Mouse (Mus musculus) layer of hippocampus, postnatal 10 days (tissue): ENCODE measurements around the gene Muc3. TPM values are rescaled to one million over a fixed set of nuclear protein-coding genes. Genes with fewer than 3 reads are reported as not detected.
A peak's percentile ranks its signal among the peaks of the same experiment; 100 is the strongest.
"Not testable (repeated sequence)": the region's sequence is repeated elsewhere in the genome, so short reads cannot be mapped to it uniquely, and the experiment has no call there.

ENCODE experiments used
- DNase-seq, 2 experiments: peaks; one replicate each; pipeline ENCODE4 v3.0.0; 2021; ENCODE audit warnings: low spot score in 2 of 2
- long read RNA-seq: library from polyadenylated mRNA; stranded (forward); transcript quantifications from one replicate; pipeline ENCODE4 v2.0.0, GENCODE M21; 2023
- total RNA-seq, 2 experiments: library from RNA; stranded (reverse); gene quantifications; 2 replicates each; pipeline ENCODE4 v1.2.3; 2021

Muc3 gene
- not detected for total RNA-seq
- long read RNA-seq = 0 reads

- not testable (repeated sequence) for DNase-seq
These were observed at the start of gene Muc3 for GRCm38 (mm10) chr5:137149272-137149882. Gene Muc3, minus strand, starts transcription at chr5:137149322.

- DNase-seq = no peak
These were observed 45.5 kb upstream of the Muc3 start for GRCm38 (mm10) chr5:137194488-137195120.

- DNase-seq = no peak
These were observed 44.3 kb upstream of the Muc3 start for GRCm38 (mm10) chr5:137193279-137193952.

- DNase-seq = no peak
These were observed 40.2 kb upstream of the Muc3 start for GRCm38 (mm10) chr5:137189326-137189725.

DNA sequence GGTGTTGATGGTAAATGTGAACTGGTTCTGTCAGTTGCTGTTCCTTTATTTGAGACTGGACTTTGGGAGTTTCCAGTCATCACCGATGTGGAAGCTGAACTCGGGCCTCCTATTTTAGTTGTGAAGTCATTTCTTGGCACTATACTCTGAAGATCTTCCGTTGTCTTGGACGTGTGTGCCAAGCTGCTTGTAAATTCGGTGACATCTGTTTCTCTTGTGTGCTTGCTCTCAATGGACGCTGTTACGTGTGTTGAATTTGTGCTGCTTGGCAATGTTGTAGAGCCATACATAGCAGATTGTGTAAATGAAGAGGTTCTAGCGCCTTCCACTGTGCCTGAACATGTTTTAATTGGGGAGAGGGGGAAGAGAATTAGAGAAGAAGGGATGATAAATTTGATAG lies 36.2 kb upstream of the Muc3 start:
- no peak for DNase-seq

DNA sequence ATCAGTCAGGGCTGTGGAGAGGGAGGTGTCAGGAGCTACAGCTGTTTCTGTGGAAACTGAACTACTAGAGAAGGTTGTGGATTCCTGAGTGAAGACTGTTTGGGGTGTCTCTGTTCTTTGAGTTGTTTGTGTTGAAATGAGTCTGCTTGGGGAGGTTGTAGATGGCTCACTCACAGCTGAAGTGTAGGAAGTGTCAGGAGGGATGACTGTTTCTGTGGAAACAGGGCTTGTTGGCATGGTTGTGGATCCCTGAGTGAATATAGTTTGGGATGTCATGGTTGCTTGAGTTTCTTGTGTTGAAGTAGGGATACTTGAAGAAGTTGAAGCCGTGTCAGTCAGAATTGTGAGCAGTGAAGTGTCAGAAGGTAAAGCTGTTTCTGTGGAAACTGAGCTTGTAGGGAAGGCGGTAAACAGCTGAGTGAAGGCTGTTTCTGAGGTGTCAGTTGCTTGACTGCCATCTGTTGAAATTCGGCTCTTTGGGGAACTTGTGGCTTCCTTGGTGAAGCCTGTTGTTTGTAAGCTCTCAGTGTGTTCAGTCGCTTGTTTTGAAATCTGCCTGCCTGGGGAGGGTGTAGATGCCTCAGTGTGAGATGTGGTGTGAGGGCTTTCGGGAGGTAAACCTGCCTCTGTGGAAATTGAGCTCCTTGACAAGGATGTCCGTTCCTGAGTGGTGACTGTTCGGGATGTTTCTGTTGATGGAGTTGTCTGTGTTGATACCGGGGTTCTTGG lies 30.7 kb upstream of the Muc3 start:
- no peak for DNase-seq

DNA sequence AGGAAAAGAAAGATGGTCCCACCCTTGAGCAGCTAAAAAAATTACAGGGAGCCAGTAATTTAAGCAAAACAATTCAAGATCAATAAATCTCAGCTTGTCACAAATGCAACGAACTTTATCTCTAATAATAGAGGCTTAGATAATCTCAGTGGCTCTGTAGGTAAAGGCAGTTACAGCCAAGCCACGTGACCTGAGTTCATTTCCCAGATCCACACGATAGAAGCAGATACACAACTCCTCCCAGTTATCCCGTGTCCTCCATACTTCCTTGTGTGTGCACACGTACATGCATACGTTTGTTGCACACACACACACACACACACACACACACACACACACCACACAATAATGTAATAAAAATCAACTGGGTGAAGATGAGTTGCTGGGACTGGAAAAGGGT lies 24.8 kb upstream of the Muc3 start:
- DNase-seq = no peak

- DNase-seq = no peak
These were observed 23.5 kb upstream of the Muc3 start for GRCm38 (mm10) chr5:137172591-137172990.

DNA sequence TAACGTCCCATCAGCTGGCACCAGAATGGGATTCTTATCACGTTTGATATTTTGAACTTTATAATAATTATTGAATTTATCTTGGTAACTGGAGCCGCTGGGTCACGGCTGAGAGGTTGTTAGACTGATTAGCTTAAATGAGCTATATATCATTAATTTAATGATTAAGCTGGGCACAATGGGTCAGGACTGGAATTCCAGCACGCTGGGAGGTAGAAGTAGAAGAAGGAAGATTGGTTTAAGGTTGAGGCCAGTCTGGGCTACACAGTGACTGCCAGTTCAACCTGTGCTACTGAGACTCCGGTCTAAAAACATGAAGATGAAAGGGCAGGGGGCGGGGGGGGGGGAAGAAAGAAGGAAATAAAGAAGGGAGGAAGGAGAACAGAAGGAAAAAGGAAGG lies 22.4 kb upstream of the Muc3 start:
- no peak for DNase-seq

DNA sequence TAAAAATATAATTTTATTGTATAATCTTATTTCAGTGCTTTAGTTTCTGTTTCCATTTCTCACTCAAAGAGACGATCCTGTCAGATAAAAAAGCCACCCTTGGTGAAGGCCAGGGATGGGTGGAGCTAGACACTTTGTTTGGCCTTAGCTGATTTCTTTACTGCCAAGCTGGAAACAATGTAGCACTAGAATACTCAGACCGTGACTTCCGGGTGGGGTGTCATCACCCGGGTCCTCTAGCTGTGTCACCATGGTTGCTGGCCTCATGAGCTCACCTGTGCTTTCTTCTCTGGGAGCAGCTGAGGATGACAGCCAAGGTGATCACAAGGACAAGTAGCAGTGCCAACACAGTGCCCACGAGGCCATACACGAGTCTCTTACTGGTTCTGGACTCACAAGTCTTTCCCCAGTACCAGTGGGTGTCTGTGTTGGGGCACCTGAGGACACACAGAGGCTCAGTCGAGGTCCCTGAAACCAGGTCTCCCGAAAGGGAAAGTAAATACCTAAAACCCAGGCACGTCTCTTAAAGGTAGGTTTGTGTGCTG lies 21.8 kb upstream of the Muc3 start:
- no peak for DNase-seq

GRCm38 (mm10) chr5:137167539-137167938 lies 18.4 kb upstream of the Muc3 start:
- no peak for DNase-seq

DNA sequence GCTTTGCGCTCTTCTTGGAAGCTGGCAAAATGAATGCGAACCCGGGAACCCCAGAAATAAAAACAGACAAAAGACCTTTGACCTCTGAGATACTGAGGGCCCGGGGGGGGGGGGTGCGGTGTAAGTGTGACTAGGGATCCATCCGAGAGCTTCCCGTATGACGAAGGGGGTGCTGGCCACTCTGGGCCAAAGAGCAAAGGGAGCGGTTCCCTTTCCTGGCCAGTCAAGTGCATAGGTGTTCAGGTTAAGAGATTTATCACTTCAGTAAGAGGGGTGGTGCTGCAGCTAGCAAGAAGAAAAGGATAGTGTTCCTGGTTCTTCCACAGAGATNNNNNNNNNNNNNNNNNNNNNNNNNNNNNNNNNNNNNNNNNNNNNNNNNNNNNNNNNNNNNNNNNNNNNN lies 16.9 kb upstream of the Muc3 start:
- DNase-seq = no peak

- no peak for DNase-seq
These were observed 12.7 kb upstream of the Muc3 start for GRCm38 (mm10) chr5:137161853-137162252.

DNA sequence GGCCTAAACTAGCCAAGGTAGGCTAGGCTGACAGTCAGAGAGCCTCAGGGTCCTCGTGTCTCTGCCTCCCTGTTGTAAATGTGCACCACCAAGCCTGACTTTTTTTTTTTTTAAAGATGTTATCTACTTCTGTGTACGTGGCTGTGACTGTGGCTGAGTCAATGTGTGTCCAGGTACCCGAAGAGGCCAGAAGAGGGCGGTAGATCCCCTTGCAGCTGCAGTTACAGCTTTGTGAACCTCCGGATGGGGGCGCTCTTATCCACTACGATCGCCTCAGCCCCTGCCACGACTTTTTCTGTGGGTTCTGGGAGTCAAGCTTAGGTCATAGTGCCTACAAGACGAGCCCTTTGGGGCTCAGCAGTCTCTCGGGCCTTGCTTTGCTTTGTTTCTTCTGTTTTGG lies 10.3 kb upstream of the Muc3 start:
- peak; percentile 45 to 61 for DNase-seq

GRCm38 (mm10) chr5:137153289-137153688 lies 4.2 kb upstream of the Muc3 start:
- DNase-seq = no peak

DNA sequence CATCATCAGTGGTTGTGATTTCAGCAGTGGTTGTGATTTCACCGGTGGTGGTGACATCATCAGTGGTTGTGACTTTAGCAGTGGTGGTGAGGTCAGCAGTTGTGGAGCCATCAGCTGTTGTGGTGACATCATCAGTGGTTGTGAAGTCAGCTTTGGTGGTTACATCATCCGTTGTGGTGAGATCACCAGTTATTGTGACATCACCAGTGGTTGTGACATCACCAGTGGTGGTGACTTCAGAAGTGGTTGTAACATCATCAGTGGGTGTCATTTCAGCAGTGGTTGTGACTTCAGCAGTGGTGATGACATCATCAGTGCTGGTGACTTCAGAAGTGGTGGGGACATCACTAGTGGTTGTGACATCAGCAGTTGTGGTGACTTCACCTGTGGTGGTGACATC lies 3.5 kb upstream of the Muc3 start:
- no peak for DNase-seq

GRCm38 (mm10) chr5:137140836-137141235 lies 8.3 kb downstream of the Muc3 start:
- DNase-seq = no peak

DNA sequence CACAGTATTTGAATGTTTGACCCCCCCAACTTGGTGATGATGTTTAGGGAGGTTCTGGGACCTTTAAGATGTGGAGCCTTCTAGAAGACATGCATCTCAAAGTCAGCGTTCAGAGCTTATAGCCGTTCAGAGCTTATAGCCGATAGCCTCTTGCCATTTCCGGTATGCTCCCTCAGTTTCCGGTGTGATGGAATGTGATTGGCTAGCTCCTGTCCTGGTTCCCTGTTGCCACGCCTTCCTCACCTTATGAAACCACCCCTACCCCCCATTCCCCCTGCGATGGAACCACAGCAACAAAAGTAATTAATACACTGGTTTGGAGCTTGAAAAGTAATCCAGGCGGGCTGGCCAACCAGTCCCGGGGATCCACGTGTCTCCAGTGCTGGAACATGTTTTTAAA lies 10.1 kb downstream of the Muc3 start:
- DNase-seq = no peak

- no peak for DNase-seq
These were observed 14.2 kb downstream of the Muc3 start for GRCm38 (mm10) chr5:137134959-137135358.

DNA sequence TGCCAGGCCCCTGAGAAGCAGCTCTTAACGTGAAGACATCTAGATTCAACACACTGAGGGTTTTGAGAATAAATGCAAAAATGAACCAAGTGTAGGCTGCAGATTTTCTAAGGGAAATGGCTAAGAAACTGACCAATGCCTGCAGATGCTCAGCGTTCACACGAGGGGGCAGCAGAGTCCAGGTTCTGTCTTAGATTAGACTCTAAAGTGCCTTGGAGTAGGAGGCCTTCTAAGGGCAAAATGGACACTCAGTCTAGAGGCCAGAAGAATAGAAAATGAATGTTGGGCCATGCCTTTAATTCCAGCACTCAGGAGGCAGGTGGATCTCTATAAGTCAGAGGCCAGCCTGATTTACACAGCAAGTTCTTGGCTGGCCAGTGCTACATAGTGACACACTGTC lies 17.6 kb downstream of the Muc3 start:
- peak; percentile 70 to 72 for DNase-seq

- DNase-seq = no peak
These were observed 19.8 kb downstream of the Muc3 start for GRCm38 (mm10) chr5:137129281-137129680.

GRCm38 (mm10) chr5:137123516-137123915 lies 25.6 kb downstream of the Muc3 start:
- no peak for DNase-seq
